Mouse (Mus musculus) lung, adult 2 months (tissue): ENCODE measurements around the gene Ttll8. TPM values are rescaled to one million over a fixed set of nuclear protein-coding genes. Genes with fewer than 3 reads are reported as not detected.

Experiments
- DNase-seq: peaks from one replicate; pipeline ENCODE4 v3.0.0; 2022
- H3K4me1 ChIP-seq: fragments of 200-500 bp; 2 replicates; pipeline ENCODE4 v1.6.1; 2011; ENCODE audit warnings: low read length; ENCODE audit not compliant: control insufficient read depth, insufficient read depth
- H3K4me3 ChIP-seq: fragments of 200-500 bp; replicated peaks from 2 replicates; pipeline ENCODE3; 2011; ENCODE audit warnings: low read depth, mild to moderate bottlenecking, control low read depth, low read length; ENCODE audit errors: extremely low read depth
- CTCF ChIP-seq: fragments of 200-500 bp; IDR thresholded peaks from 2 replicates; pipeline ENCODE4 v1.5.1; 2011; ENCODE audit warnings: mild to moderate bottlenecking, low read length, control low read depth; ENCODE audit not compliant: insufficient read depth
- POLR2A ChIP-seq: fragments of 200-500 bp; IDR thresholded peaks from 2 replicates; pipeline ENCODE4 v1.6.1; 2011; ENCODE audit warnings: low read depth, mild to moderate bottlenecking, control low read depth, low read length, borderline replicate concordance; ENCODE audit errors: extremely low read depth
- WGBS: fragments of 180-500 bp; shearing (Covaris S2); methylation state at CpG from one replicate; pipeline ENCODE4 v1.1.7; 2018; 5-methylcytosine and 5-hydroxymethylcytosine counted together
- polyA plus RNA-seq: library from polyadenylated mRNA; depleted of rRNA; stranded (reverse); fragments of >200 nt; gene quantifications from 2 replicates; pipeline ENCODE4 v1.2.3, GENCODE M21; 2012

Ttll8 gene
- polyA plus RNA-seq, 1 experiment, result 0.65 TPM

DNA sequence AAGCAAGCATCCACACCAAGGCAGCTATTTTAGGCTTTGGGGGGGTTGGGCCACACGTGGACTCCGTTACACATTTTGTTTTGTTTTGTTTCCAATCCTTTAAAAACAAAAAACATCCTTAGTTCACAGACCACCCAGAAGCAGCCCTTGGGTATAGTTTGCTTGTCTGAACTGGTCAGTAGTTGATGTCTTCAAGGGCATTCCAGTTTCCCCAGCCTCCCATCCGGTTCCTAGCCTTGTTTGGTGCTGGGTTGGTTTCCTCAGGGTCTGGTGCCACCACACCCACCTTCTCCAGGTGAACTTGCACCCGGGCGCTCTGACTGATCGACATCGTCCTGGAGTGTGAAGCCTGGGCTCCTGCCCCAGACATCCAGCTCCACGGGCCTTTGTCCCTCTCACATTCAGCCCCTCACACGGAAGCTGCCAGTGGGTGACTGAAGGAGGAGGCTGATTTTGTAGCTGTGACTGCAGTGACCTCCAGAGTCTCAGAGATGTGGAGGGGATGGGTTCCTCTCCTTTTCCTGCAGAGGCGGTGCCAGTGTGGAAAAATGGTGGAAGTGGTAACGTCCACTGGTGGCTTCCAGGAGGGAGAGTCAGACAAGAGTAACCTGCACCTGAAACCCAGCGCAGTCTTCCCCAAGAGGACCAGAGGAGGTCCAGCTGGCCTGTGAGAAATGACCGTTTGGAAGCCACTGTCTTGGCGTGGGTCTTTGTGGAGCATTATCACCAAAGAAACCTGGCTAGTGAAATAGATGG is 50.0 kb downstream of the Ttll8 start:
- 78% methylated on average over 14 of the region's 14 CpGs for WGBS
- Histone ChIP-seq H3K4me1 (no peaks in the 10 kb centered on the region), H3K4me3 (no peak overlapping the region)
- TF ChIP-seq POLR2A (no peak), CTCF (no peak)
- no peak for DNase-seq

- no peak for DNase-seq
- Histone ChIP-seq H3K4me1 (no peaks in the 10 kb centered on the region), H3K4me3 (no peak overlapping the region)
- TF ChIP-seq CTCF, result no peak
- TF ChIP-seq POLR2A, result no peak
- 76% methylated on average over 1 of the region's 1 CpGs for WGBS
Measured at GRCm38 (mm10) chr15:88903086-88903485, 51.1 kb downstream of the Ttll8 start.

DNA sequence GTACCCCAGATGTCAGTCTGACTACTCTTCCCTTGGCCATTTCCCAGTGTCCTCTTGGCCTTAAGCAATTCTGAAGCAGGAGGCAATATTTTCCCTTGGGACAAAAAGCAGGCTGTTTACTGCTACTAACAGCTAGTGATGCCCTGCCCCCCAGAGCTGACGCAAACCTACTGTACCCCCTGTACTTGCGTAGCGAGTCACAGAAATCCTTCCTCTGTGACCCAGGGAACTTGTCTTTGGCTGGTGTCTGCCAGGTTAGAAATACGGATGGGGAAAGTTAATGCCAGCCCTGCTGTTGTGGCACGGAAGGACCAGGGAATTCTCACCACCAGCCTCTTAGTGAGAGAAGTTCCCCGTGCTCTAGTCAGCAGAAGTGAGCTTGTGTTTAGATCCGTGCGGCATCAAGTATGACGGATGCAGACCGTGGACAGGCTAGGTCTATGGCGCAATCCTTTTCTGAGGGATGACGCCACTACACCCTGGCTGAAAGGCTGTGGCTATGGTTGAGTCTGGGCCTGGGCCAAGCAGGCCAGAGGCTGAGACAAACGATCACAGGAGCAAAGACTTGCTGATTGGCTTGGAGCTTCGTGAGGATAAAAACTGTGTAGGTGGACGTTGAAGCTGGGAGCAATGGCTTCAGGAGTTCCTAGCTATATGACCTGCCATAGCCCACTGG is 51.9 kb downstream of the Ttll8 start:
- WGBS, result 69% methylated on average over 15 of the region's 15 CpGs
- TF ChIP-seq POLR2A, result no peak
- Histone ChIP-seq H3K4me3 (no peak overlapping the region), H3K4me1 (no peaks in the 10 kb centered on the region)
- no peak for DNase-seq

- Histone ChIP-seq H3K4me1 (no peaks in the 10 kb centered on the region), H3K4me3 (no peak overlapping the region)
- TF ChIP-seq CTCF, result no peak
- no peak for TF ChIP-seq POLR2A
- 78% methylated on average over 10 of the region's 10 CpGs for whole genome bisulfite sequencing
- DNase-seq, result no peak
Measured at GRCm38 (mm10) chr15:88896341-88896980, 57.8 kb downstream of the Ttll8 start.

GRCm38 (mm10) chr15:88895891-88896290 is 58.3 kb downstream of the Ttll8 start:
- no peak overlapping the region for H3K4me3 ChIP-seq
- H3K4me1 ChIP-seq, result peaks cover 5% of the 10 kb centered on the region; the same call in 1 of the 2 replicates
- 74% methylated on average over 6 of the region's 6 CpGs for WGBS
- no peak for TF ChIP-seq POLR2A
- TF ChIP-seq CTCF, result no peak
- no peak for DNase-seq

- H3K4me3 ChIP-seq, result no peak overlapping the region
- peaks cover 5% of the 10 kb centered on the region; the same call in 1 of the 2 replicates for H3K4me1 ChIP-seq
- WGBS, result 68% methylated on average over 7 of the region's 7 CpGs
- DNase-seq, result no peak
- TF ChIP-seq POLR2A (no peak), CTCF (no peak)
Measured at GRCm38 (mm10) chr15:88895119-88895518, 59.1 kb downstream of the Ttll8 start.

DNA sequence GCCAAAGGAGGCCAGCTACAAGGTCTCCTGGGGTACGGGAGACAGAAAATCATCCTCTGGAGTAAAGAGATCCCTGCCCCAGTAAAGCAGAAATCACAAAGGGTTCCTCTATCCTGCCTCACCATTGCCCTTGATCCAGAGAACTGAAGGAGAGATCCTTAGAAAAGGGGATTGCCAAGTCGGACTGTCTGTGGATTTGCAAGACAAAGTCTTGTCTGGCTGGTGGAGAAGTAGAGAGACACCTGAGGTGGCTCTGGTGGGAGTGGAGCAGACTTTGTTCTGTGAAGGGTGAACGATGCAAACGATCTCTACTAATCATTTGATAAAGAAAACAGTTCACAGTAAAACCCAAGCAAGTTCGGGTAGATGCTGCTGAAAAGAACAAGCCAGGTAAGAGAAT is 61.3 kb downstream of the Ttll8 start:
- WGBS, result 85% methylated on average over 5 of the region's 5 CpGs
- no peak overlapping the region for H3K4me3 ChIP-seq
- TF ChIP-seq POLR2A (no peak), CTCF (no peak)
- peaks cover 5% of the 10 kb centered on the region; the same call in 1 of the 2 replicates for H3K4me1 ChIP-seq
- DNase-seq, result no peak

DNA sequence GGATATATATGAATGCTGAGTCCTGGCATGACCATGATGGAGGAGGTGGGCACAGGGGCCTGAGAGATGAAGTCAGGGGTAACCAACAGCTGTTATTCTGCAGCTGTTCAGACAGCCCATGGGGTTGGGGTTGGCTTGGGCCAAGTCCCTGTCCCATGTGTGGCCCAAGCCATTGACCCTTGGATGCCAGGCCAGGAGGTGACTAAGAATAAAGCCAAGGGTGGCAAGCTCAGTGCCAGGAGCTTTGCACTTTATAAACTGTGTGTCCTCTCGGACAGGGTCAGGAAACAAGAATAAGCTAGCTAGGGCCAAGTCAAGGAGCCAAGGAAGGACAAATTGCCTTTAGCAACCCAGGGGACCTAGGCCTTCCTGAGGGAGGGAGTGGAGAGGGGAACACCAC is 62.0 kb downstream of the Ttll8 start:
- TF ChIP-seq POLR2A (no peak), CTCF (no peak)
- DNase-seq, result no peak
- no peak overlapping the region for H3K4me3 ChIP-seq
- peaks cover 5% of the 10 kb centered on the region; the same call in 1 of the 2 replicates for H3K4me1 ChIP-seq
- WGBS, result 70% methylated on average over 1 of the region's 1 CpGs

DNA sequence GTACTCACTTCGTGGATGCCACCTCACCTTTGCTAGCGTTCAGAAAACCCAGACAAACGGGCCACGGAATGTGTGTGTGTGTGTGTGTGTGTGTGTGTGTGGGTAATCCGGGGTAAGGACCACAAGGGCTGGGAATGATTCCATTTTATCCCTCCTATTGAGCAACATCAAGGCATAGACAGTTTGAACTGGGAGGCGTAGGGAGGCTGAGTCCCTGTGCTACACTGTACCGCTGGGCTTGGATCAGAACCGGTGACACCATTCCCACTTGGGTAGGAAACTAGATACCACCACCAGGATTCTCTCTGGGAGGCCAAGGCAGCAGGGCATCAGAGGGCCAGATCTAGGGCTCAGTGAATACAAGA is 62.6 kb downstream of the Ttll8 start:
- no peak for DNase-seq
- TF ChIP-seq POLR2A (no peak), CTCF (no peak)
- no peak overlapping the region for H3K4me3 ChIP-seq
- 66% methylated on average over 8 of the region's 8 CpGs for WGBS
- peaks cover 5% of the 10 kb centered on the region; the same call in 1 of the 2 replicates for H3K4me1 ChIP-seq
